Mouse (Mus musculus): ENCODE measurements around the gene Smyd5. TPM values are rescaled to one million over a fixed set of nuclear protein-coding genes. Genes with fewer than 3 reads are reported as not detected.

The Smyd5 gene
- polyA plus RNA-seq, 1 experiment from 2014 or later: 10.9 TPM

GRCm38 (mm10) chr6:85423836-85424379 lies 7.9 kb upstream of the Smyd5 start, which contains the start of gene Noto:
Gene Noto (plus strand): TSS chr6:85423886.
- 23% methylated on average over 28 of the region's 28 CpGs for WGBS
- H3K36me3 ChIP-seq (ENCODE audit: control insufficient read depth, insufficient read depth): no peaks in the 10 kb centered on the region
- H3K4me1 ChIP-seq (replicated peaks; ENCODE audit: control insufficient read depth, insufficient read depth, low read length): no peaks in the 10 kb centered on the region
- no peak within 1 kb of the TSS for H3K4me3 ChIP-seq (ENCODE audit: low read depth, low read length)
- no peak for TF ChIP-seq CTCF (IDR thresholded peaks at IDR 0.05; ENCODE audit: low read depth)
- no peak within 1 kb of the TSS for H3K27ac ChIP-seq (ENCODE audit: low read depth, low read length)
- no peaks in the 10 kb centered on the region for H3K9me3 ChIP-seq (ENCODE audit: control insufficient read depth)
- no peak within 1 kb of the TSS for H3K9ac ChIP-seq (ENCODE audit: low read depth, low read length)
- H3K27me3 ChIP-seq (replicated peaks; ENCODE audit: control insufficient read depth, insufficient read depth, low read length): no peaks in the 10 kb centered on the region
- no peak within 1 kb of the TSS for H3K4me2 ChIP-seq (replicated peaks; ENCODE audit: low read depth)
- no peak for ATAC-seq

GRCm38 (mm10) chr6:85431274-85431841 lies 431 bp upstream of the Smyd5 start:
- 41% methylated on average over 8 of the region's 8 CpGs for WGBS
- H3K4me3 ChIP-seq (ENCODE audit: low read depth, low read length): peak overlapping the region; percentile 77
- no peaks in the 10 kb centered on the region for H3K9me3 ChIP-seq (ENCODE audit: control insufficient read depth)
- H3K4me1 ChIP-seq (replicated peaks; ENCODE audit: control insufficient read depth, insufficient read depth, low read length): no peaks in the 10 kb centered on the region
- peak overlapping the region; percentile 49 for H3K9ac ChIP-seq (ENCODE audit: low read depth, low read length)
- TF ChIP-seq CTCF (IDR thresholded peaks at IDR 0.05; ENCODE audit: low read depth): no peak; the same call in 1 of the 2 replicates
- H3K36me3 ChIP-seq (ENCODE audit: control insufficient read depth, insufficient read depth): no peaks in the 10 kb centered on the region
- H3K27me3 ChIP-seq (replicated peaks; ENCODE audit: control insufficient read depth, insufficient read depth, low read length): no peaks in the 10 kb centered on the region
- ATAC-seq: no peak; the same call in 1 of the 2 replicates
- H3K4me2 ChIP-seq (replicated peaks; ENCODE audit: low read depth): peak overlapping the region; percentile 94
- no peak overlapping the region for H3K27ac ChIP-seq (ENCODE audit: low read depth, low read length)

GRCm38 (mm10) chr6:85433865-85434264 lies 2.1 kb downstream of the Smyd5 start:
- no peaks in the 10 kb centered on the region for H3K9me3 ChIP-seq (ENCODE audit: control insufficient read depth)
- no peak for ATAC-seq
- no peak overlapping the region for H3K9ac ChIP-seq (ENCODE audit: low read depth, low read length)
- TF ChIP-seq CTCF (IDR thresholded peaks at IDR 0.05; ENCODE audit: low read depth): no peak
- no peak overlapping the region for H3K4me3 ChIP-seq (ENCODE audit: low read depth, low read length)
- H3K27ac ChIP-seq (ENCODE audit: low read depth, low read length): no peak overlapping the region
- H3K4me2 ChIP-seq (replicated peaks; ENCODE audit: low read depth): no peak overlapping the region
- no peaks in the 10 kb centered on the region for H3K27me3 ChIP-seq (replicated peaks; ENCODE audit: control insufficient read depth, insufficient read depth, low read length)
- H3K4me1 ChIP-seq (replicated peaks; ENCODE audit: control insufficient read depth, insufficient read depth, low read length): no peaks in the 10 kb centered on the region
- H3K36me3 ChIP-seq (ENCODE audit: control insufficient read depth, insufficient read depth): peaks cover 8% of the 10 kb centered on the region; the same call in 1 of the 2 replicates
- WGBS: 82% methylated on average over 5 of the region's 5 CpGs

- TF ChIP-seq CTCF (IDR thresholded peaks at IDR 0.05; ENCODE audit: low read depth): no peak
- ATAC-seq: no peak
- H3K36me3 ChIP-seq (ENCODE audit: control insufficient read depth, insufficient read depth): peaks cover 29% of the 10 kb centered on the region
- no peak overlapping the region for H3K4me2 ChIP-seq (replicated peaks; ENCODE audit: low read depth)
- H3K9ac ChIP-seq (ENCODE audit: low read depth, low read length): no peak overlapping the region
- H3K4me1 ChIP-seq (replicated peaks; ENCODE audit: control insufficient read depth, insufficient read depth, low read length): no peaks in the 10 kb centered on the region
- H3K27me3 ChIP-seq (replicated peaks; ENCODE audit: control insufficient read depth, insufficient read depth, low read length): no peaks in the 10 kb centered on the region
- no peak overlapping the region for H3K4me3 ChIP-seq (ENCODE audit: low read depth, low read length)
- no peak overlapping the region for H3K27ac ChIP-seq (ENCODE audit: low read depth, low read length)
- H3K9me3 ChIP-seq (ENCODE audit: control insufficient read depth): no peaks in the 10 kb centered on the region
- WGBS: 92% methylated on average over 1 of the region's 1 CpGs
These were observed 4.4 kb downstream of the Smyd5 start for GRCm38 (mm10) chr6:85436204-85436603.

GRCm38 (mm10) chr6:85436631-85437030 lies 4.8 kb downstream of the Smyd5 start:
- no peak for TF ChIP-seq CTCF (IDR thresholded peaks at IDR 0.05; ENCODE audit: low read depth)
- Histone ChIP-seq H3K27me3 (replicated peaks; ENCODE audit: control insufficient read depth, insufficient read depth, low read length) (no peaks in the 10 kb centered on the region), H3K36me3 (ENCODE audit: control insufficient read depth, insufficient read depth) (peaks cover 33% of the 10 kb centered on the region), H3K27ac (ENCODE audit: low read depth, low read length) (no peak overlapping the region), H3K9ac (ENCODE audit: low read depth, low read length) (no peak overlapping the region), H3K4me2 (replicated peaks; ENCODE audit: low read depth) (no peak overlapping the region), H3K9me3 (ENCODE audit: control insufficient read depth) (no peaks in the 10 kb centered on the region), H3K4me1 (replicated peaks; ENCODE audit: control insufficient read depth, insufficient read depth, low read length) (no peaks in the 10 kb centered on the region), H3K4me3 (ENCODE audit: low read depth, low read length) (no peak overlapping the region)
- 90% methylated on average over 5 of the region's 6 CpGs for WGBS
- ATAC-seq: no peak

- no peak for ATAC-seq
These were observed 9.4 kb downstream of the Smyd5 start for GRCm38 (mm10) chr6:85441142-85441541.

More at GRCm38 (mm10) chr6:85441142-85441541, 9.4 kb downstream of the Smyd5 start:
- no peak for TF ChIP-seq CTCF (IDR thresholded peaks at IDR 0.05; ENCODE audit: low read depth)
- no peaks in the 10 kb centered on the region for H3K9me3 ChIP-seq (ENCODE audit: control insufficient read depth)
- peaks cover 55% of the 10 kb centered on the region for H3K36me3 ChIP-seq (ENCODE audit: control insufficient read depth, insufficient read depth)
- H3K4me1 ChIP-seq (replicated peaks; ENCODE audit: control insufficient read depth, insufficient read depth, low read length): no peaks in the 10 kb centered on the region
- WGBS: 97% methylated on average over 4 of the region's 4 CpGs
- no peak overlapping the region for H3K4me2 ChIP-seq (replicated peaks; ENCODE audit: low read depth)
- H3K4me3 ChIP-seq (ENCODE audit: low read depth, low read length): no peak overlapping the region
- no peak overlapping the region for H3K27ac ChIP-seq (ENCODE audit: low read depth, low read length)
- H3K27me3 ChIP-seq (replicated peaks; ENCODE audit: control insufficient read depth, insufficient read depth, low read length): no peaks in the 10 kb centered on the region
- H3K9ac ChIP-seq (ENCODE audit: low read depth, low read length): no peak overlapping the region

Data from intestine, postnatal 0 days (tissue).